Mouse (Mus musculus): ENCODE results near the gene Il12a.

DNA sequence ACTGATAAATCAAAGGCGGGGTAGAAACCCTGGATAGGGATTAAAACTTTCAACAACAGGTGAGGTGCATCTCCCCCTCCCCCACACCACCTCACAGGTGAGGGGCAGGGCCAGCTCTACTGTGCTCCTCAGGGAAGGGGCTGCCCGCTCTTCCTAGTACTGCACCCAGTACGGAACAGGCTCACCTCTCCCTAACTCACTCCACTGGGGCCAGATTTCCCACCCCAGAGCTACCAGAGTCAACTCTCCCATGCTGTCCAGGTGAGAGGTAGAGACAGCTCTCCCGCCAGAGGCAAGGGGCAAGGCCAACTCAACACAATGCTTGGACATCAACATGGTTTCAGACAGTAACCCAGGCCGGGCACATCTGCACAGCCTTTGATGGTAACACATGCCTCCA is 21.1 kb downstream of the Il12a start:
- TF ChIP-seq FLI1 (IDR thresholded peaks at IDR 0.05; ENCODE audit: low read length) (no peak), GATA1 (IDR thresholded peaks at IDR 0.05; ENCODE audit: borderline replicate concordance, low read length) (no peak)
